Mouse (Mus musculus) myocyte (in vitro differentiated cells): ENCODE data around the gene Klhl25.

Experiments used
- CEBPB ChIP-seq: IDR thresholded peaks from 2 replicates; pipeline ENCODE4 v1.6.1; 2011; ENCODE audit warnings: mild to moderate bottlenecking, moderate library complexity; ENCODE audit not compliant: poor library complexity, insufficient read depth, severe bottlenecking
- MAX ChIP-seq: IDR thresholded peaks from one replicate; pipeline ENCODE4 v1.6.1; 2011; ENCODE audit warnings: low read depth, mild to moderate bottlenecking, control low read depth
- MYOD1 ChIP-seq, 3 experiments: IDR thresholded peaks; one replicate each; pipeline ENCODE4 v1.6.1; 2011; ENCODE audit warnings: control low read depth in 2 of 3, low read depth in 2 of 3, mild to moderate bottlenecking in 2 of 3, moderate library complexity in 1 of 3; ENCODE audit not compliant: insufficient read length in 2 of 3, control insufficient read depth in 1 of 3
- POLR2A ChIP-seq: IDR thresholded peaks from one replicate; pipeline ENCODE4 v1.6.1; 2011; ENCODE audit warnings: low read depth, mild to moderate bottlenecking, control low read depth, moderate library complexity; ENCODE audit not compliant: insufficient read length
- POLR2AphosphoS2 ChIP-seq: IDR thresholded peaks from one replicate; pipeline ENCODE4 v1.6.1; 2011; ENCODE audit warnings: low read depth, control low read depth; ENCODE audit not compliant: insufficient read length

DNA sequence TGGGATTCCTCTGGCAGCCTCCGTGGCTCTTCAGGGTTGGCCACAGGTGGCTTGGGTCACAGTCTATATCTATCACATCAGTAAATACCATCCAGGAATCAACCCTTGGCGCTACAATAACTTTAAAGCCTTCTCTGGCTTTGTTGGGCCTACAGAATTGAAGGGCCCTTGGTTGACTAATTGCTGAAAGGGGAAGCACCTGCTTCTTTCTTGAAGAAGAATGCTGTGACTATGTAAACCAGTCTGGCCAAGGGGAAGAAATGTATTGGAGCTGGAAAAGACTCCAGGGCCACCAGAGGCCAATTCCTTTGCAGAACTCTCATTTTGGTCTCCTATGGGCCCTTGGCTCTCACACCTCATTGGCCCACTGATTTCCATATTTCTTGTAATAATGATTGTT, 25.0 kb upstream of the Klhl25 start:
- TF ChIP-seq POLR2A (no peak), CEBPB (no peak), POLR2AphosphoS2 (no peak), MYOD1 (IDR thresholded peaks at IDR 0.05; ENCODE audit: control insufficient read depth in 1 of 3, insufficient read length in 2 of 3, low read depth in 2 of 3) (no peak), MAX (no peak)
